ENCODE assay signal across 12 mouse cellular contexts in the genomic region with DNA sequence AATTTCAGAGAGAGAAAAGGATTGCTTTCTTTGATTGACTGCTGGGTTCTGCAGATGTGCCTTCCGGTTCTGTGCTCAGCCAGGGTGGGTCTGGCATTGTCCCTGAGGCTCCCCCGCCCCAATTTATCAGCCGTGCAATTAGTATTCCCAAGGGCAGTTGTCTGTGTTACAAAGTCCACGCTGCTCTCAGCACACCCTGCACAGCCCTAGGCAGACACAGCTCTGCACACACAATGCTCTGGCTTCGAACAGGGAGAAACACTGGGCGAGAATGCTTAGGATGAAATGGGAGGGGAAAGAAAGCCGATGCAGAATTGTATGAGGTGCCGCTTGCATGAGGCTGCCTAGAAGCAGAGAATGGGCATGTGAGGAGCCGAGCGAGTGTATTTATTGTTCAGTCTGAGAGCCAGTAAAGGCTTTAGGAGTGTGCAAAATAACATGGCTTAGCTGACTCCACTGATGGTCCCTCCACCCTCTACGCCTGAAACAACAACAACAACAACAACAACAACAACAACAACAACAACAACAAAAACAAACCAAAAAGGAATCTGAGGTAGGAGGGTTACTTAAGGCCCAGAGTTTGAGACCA. TPM values are rescaled to one million over a fixed set of nuclear protein-coding genes. Genes with fewer than 3 reads are reported as not detected.
DNase-seq lines count a peak whose midpoint lies in the region; ATAC-seq lines count a peak whose summit lies in the region.
"Had no signal": no experiment of that assay in that cellular context is flagged by ENCODE, and none has a peak within 500 bp of the region (broad histone marks: within the 10 kb centered on the region; RNA-seq: fewer than 3 reads in every experiment).

No protein-coding gene starts in this region.

- no peak overlapping the region for H3K4me3 ChIP-seq in hindbrain, embryonic 14.5 days (replicated peaks; ENCODE audit: low read length)
- H3K4me3 ChIP-seq: erythroblast, embryonic 14.5 days; heart, embryonic 13.5 days; limb, embryonic 15.5 days had no signal

- WGBS in hindbrain, embryonic 14.5 days: 12% methylated on average over 11 of the region's 11 CpGs

- DNase-seq in cerebellum, postnatal 14 days: peak; percentile 32 to 33
- DNase-seq in cerebellum, adult 9-11 months: no peak
- DNase-seq in embryo, embryonic 9.5 days (ENCODE audit: extremely low spot score): peak; percentile 17
- peak; percentile 67 for DNase-seq in hindbrain, embryonic 14.5 days (ENCODE audit: low spot score)
- peak; percentile 55 for DNase-seq in neural tube, embryonic 10.5 days (ENCODE audit: extremely low spot score, low spot score)
- no peak for DNase-seq in adrenal gland, postnatal 36 days
- no peak for DNase-seq in thymus, postnatal 10 days (ENCODE audit: low spot score in 2 of 2)
- no peak for DNase-seq in thymus, postnatal 4 days
- DNase-seq: kidney, postnatal 25 days had no signal

- H3K36me3 ChIP-seq in hindbrain, embryonic 14.5 days (replicated peaks; ENCODE audit: control insufficient read depth, insufficient read depth): no peaks in the 10 kb centered on the region
- H3K36me3 ChIP-seq: heart, embryonic 13.5 days; limb, embryonic 15.5 days had no signal

- no peaks in the 10 kb centered on the region for H3K27me3 ChIP-seq in hindbrain, embryonic 14.5 days (ENCODE audit: control insufficient read depth, insufficient read depth, low read length)
- H3K27me3 ChIP-seq: heart, embryonic 13.5 days; limb, embryonic 15.5 days had no signal

- ATAC-seq in hindbrain, embryonic 14.5 days (ENCODE audit: low FRiP score): peak; percentile 89

- H3K27ac ChIP-seq in hindbrain, embryonic 14.5 days: peak overlapping the region; percentile 96
- H3K27ac ChIP-seq: heart, embryonic 13.5 days; limb, embryonic 15.5 days had no signal

- H3K4me2 ChIP-seq in hindbrain, embryonic 14.5 days (replicated peaks): peak overlapping the region; percentile 8
- H3K4me2 ChIP-seq: heart, embryonic 13.5 days; limb, embryonic 15.5 days had no signal

- no peaks in the 10 kb centered on the region for H3K9me3 ChIP-seq in hindbrain, embryonic 14.5 days (ENCODE audit: control insufficient read depth, low read length)
- H3K9me3 ChIP-seq: heart, embryonic 13.5 days; limb, embryonic 15.5 days had no signal

- peaks cover 30% of the 10 kb centered on the region for H3K4me1 ChIP-seq in hindbrain, embryonic 14.5 days (replicated peaks; ENCODE audit: control insufficient read depth, insufficient read depth, low read length)
- H3K4me1 ChIP-seq: limb, embryonic 15.5 days had no signal

- H3K9ac ChIP-seq in hindbrain, embryonic 14.5 days: peak overlapping the region; percentile 46
- H3K9ac ChIP-seq: heart, embryonic 13.5 days; limb, embryonic 15.5 days had no signal

RNA-seq across cellular contexts. Expression of a gene that starts 42.2 kb away (rescaled TPM):
- 49.3 and 49.4 TPM in 2 replicates for polyA plus RNA-seq in hindbrain, embryonic 14.5 days (2014; fragmentation: Nextera tagmentation; extraction: Ambion mirVana)
- 10 to 100 TPM; 77.6 to 88.4 TPM for total RNA-seq in adrenal gland, postnatal 36 days (2021)

Comparison
In these comparisons a context has a peak if more than half of its experiments do, and no peak if none do; other contexts are left out.
1. DNase-seq: peak in cerebellum, postnatal 14 days (2 of 2), embryo, embryonic 9.5 days (single experiment), hindbrain, embryonic 14.5 days (single experiment) and neural tube, embryonic 10.5 days (single experiment); none in cerebellum, adult 9-11 months (single experiment), adrenal gland, postnatal 36 days (0 of 2), thymus, postnatal 10 days (0 of 2) and thymus, postnatal 4 days (single experiment).